Mouse (Mus musculus) stomach, postnatal 0 days (tissue): ENCODE measurements around the gene Irak1. TPM values are rescaled to one million over a fixed set of nuclear protein-coding genes. Genes with fewer than 3 reads are reported as not detected.

ENCODE experiments used
- ATAC-seq: fragments of 200-750 bp; cut with Nextera tagmentation; 2 replicates; pipeline ENCODE4 v1.8.0; 2017; ENCODE audit not compliant: low FRiP score, low TSS enrichment
- DNase-seq: peaks from one replicate; pipeline ENCODE4 v3.0.0-alpha.2; 2016; ENCODE audit warnings: low spot score
- H3K27ac ChIP-seq: fragments of 300-500 bp; sonication (generic); replicated peaks from 2 replicates; pipeline ENCODE4 v1.5.1; 2014; ENCODE audit warnings: mild to moderate bottlenecking, control low read depth
- H3K27me3 ChIP-seq: fragments of 300-500 bp; sonication (generic); 2 replicates; pipeline ENCODE4 v1.6.1; 2014; ENCODE audit warnings: low read length; ENCODE audit not compliant: control insufficient read depth, insufficient read depth
- H3K36me3 ChIP-seq: fragments of 300-500 bp; sonication (generic); 2 replicates; pipeline ENCODE4 v1.6.1; 2014; ENCODE audit warnings: low read length, mixed read lengths; ENCODE audit not compliant: control insufficient read depth, insufficient read depth
- H3K4me1 ChIP-seq: fragments of 300-500 bp; sonication (generic); replicated peaks from 2 replicates; pipeline ENCODE4 v1.6.1; 2014; ENCODE audit warnings: antibody characterized with exemption; ENCODE audit not compliant: control insufficient read depth, insufficient read depth
- H3K4me2 ChIP-seq: fragments of 300-500 bp; sonication (generic); replicated peaks from 2 replicates; pipeline ENCODE4 v1.6.1; 2014; ENCODE audit warnings: low read depth, mild to moderate bottlenecking, control low read depth, moderate library complexity
- H3K4me3 ChIP-seq: fragments of 300-500 bp; sonication (generic); 2 replicates; pipeline ENCODE4 v1.5.1; 2014; ENCODE audit warnings: low read depth, low read length, control low read depth
- H3K9ac ChIP-seq: fragments of 300-500 bp; sonication (generic); 2 replicates; pipeline ENCODE4 v1.6.1; 2014; ENCODE audit warnings: mild to moderate bottlenecking, low read length, control low read depth, mixed read lengths
- H3K9me3 ChIP-seq: fragments of 300-500 bp; sonication (generic); 2 replicates; pipeline ENCODE4 v1.6.1; 2016; ENCODE audit warnings: low read length; ENCODE audit not compliant: control insufficient read depth
- CTCF ChIP-seq: IDR thresholded peaks from 2 replicates; pipeline ENCODE4 v1.5.1; 2016; ENCODE audit warnings: antibody characterized with exemption, low read depth, mild to moderate bottlenecking, moderate library complexity
- EP300 ChIP-seq: optimal IDR thresholded peaks from 2 replicates; pipeline ENCODE3; 2016; ENCODE audit warnings: antibody characterized with exemption
- WGBS: fragments of 180-500 bp; shearing (Covaris S2); extraction: QIAGEN DNeasy Blood & Tissue Kit; methylation state at CpG from one replicate; pipeline ENCODE4 v1.1.7; 2014; 5-methylcytosine and 5-hydroxymethylcytosine counted together
- polyA plus RNA-seq: library from polyadenylated mRNA; unstranded; fragments of >200 nt; fragmentation: Nextera tagmentation; extraction: Ambion mirVana; gene quantifications from 2 replicates; pipeline ENCODE4 v1.2.1, GENCODE M21; 2015

The Irak1 gene
- polyA plus RNA-seq, 1 experiment from 2014 or later, result 37.6 TPM

GRCm38 (mm10) chrX:73998911-73999869 lies 24.5 kb downstream of the Irak1 start:
- Histone ChIP-seq H3K4me3 (no peak overlapping the region), H3K4me1 (no peaks in the 10 kb centered on the region), H3K36me3 (no peaks in the 10 kb centered on the region), H3K4me2 (no peak overlapping the region), H3K27ac (no peak overlapping the region), H3K27me3 (no peaks in the 10 kb centered on the region), H3K9ac (no peak overlapping the region), H3K9me3 (no peaks in the 10 kb centered on the region)
- TF ChIP-seq EP300, result no peak
- no peak for TF ChIP-seq CTCF
- 24% methylated on average over 8 of the region's 8 CpGs for WGBS
- DNase-seq, result no peak
- peak; percentile 67; the same call in 1 of the 2 replicates for ATAC-seq

- no peaks in the 10 kb centered on the region for H3K4me1 ChIP-seq
- DNase-seq, result no peak
- no peak for TF ChIP-seq EP300
- H3K4me3 ChIP-seq, result no peak overlapping the region
- WGBS, result 31% methylated on average over 1 of the region's 1 CpGs
- no peaks in the 10 kb centered on the region for H3K9me3 ChIP-seq
- H3K27me3 ChIP-seq, result no peaks in the 10 kb centered on the region
- no peak for ATAC-seq
- H3K36me3 ChIP-seq, result no peaks in the 10 kb centered on the region
- no peak overlapping the region for H3K4me2 ChIP-seq
- H3K27ac ChIP-seq, result no peak overlapping the region
- H3K9ac ChIP-seq, result no peak overlapping the region
Measured at GRCm38 (mm10) chrX:73977783-73978182, 45.9 kb downstream of the Irak1 start.

GRCm38 (mm10) chrX:73976283-73976682 lies 47.4 kb downstream of the Irak1 start:
- no peak overlapping the region for H3K27ac ChIP-seq
- H3K27me3 ChIP-seq, result no peaks in the 10 kb centered on the region
- H3K4me1 ChIP-seq, result no peaks in the 10 kb centered on the region
- no peaks in the 10 kb centered on the region for H3K9me3 ChIP-seq
- ATAC-seq (no peak), DNase-seq (no peak)
- H3K4me3 ChIP-seq, result no peak overlapping the region
- H3K4me2 ChIP-seq, result no peak overlapping the region
- H3K9ac ChIP-seq, result no peak overlapping the region
- TF ChIP-seq CTCF (no peak), EP300 (no peak)
- no peaks in the 10 kb centered on the region for H3K36me3 ChIP-seq
- WGBS, result 86% methylated on average over 2 of the region's 2 CpGs

GRCm38 (mm10) chrX:73972774-73973173 lies 50.9 kb downstream of the Irak1 start:
- no peak for ATAC-seq
- WGBS, result 78% methylated on average over 4 of the region's 4 CpGs
- Histone ChIP-seq H3K4me3 (no peak overlapping the region), H3K36me3 (no peaks in the 10 kb centered on the region), H3K9ac (no peak overlapping the region), H3K9me3 (no peaks in the 10 kb centered on the region), H3K27ac (no peak overlapping the region), H3K4me2 (no peak overlapping the region), H3K4me1 (no peaks in the 10 kb centered on the region), H3K27me3 (no peaks in the 10 kb centered on the region)
- no peak for TF ChIP-seq EP300
- no peak for TF ChIP-seq CTCF
- no peak for DNase-seq

- Histone ChIP-seq H3K27ac (no peak overlapping the region), H3K4me3 (no peak overlapping the region), H3K36me3 (no peaks in the 10 kb centered on the region), H3K4me1 (no peaks in the 10 kb centered on the region), H3K4me2 (no peak overlapping the region), H3K9me3 (no peaks in the 10 kb centered on the region), H3K27me3 (no peaks in the 10 kb centered on the region), H3K9ac (no peak overlapping the region)
- no peak for ATAC-seq
- TF ChIP-seq EP300 (no peak), CTCF (no peak)
- DNase-seq, result no peak
Measured at GRCm38 (mm10) chrX:73970781-73971180, 52.9 kb downstream of the Irak1 start.

GRCm38 (mm10) chrX:73969729-73970128 lies 54.0 kb downstream of the Irak1 start:
- no peak for TF ChIP-seq EP300
- no peak for TF ChIP-seq CTCF
- DNase-seq (no peak), ATAC-seq (no peak)
- H3K9ac ChIP-seq, result no peak overlapping the region
- WGBS, result 77% methylated on average over 2 of the region's 2 CpGs
- H3K27me3 ChIP-seq, result no peaks in the 10 kb centered on the region
- H3K9me3 ChIP-seq, result no peaks in the 10 kb centered on the region
- no peak overlapping the region for H3K27ac ChIP-seq
- no peak overlapping the region for H3K4me3 ChIP-seq
- no peaks in the 10 kb centered on the region for H3K4me1 ChIP-seq
- no peaks in the 10 kb centered on the region for H3K36me3 ChIP-seq
- H3K4me2 ChIP-seq, result no peak overlapping the region
